Mouse (Mus musculus) forebrain, postnatal 0 days (tissue): ENCODE results near the gene Eps8l1. TPM values are rescaled to one million over a fixed set of nuclear protein-coding genes. Genes with fewer than 3 reads are reported as not detected.
A peak's percentile ranks its signal among the peaks of the same experiment; 100 is the strongest.

Source experiments
- ATAC-seq: fragments of 200-750 bp; cut with Nextera tagmentation; 2 replicates; pipeline ENCODE4 v1.8.0; 2017; ENCODE audit warnings: mild to moderate bottlenecking, moderate library complexity
- DNase-seq: peaks from one replicate; pipeline ENCODE4 v3.0.0-alpha.2; 2015
- H3K27ac ChIP-seq: fragments of 300-500 bp; sonication (generic); 2 replicates; pipeline ENCODE4 v1.5.1; 2014; ENCODE audit warnings: low read depth, mild to moderate bottlenecking, antibody characterized with exemption, low read length, moderate library complexity, mixed read lengths
- H3K27me3 ChIP-seq: fragments of 300-500 bp; sonication (generic); 2 replicates; pipeline ENCODE4 v1.6.1; 2014; ENCODE audit warnings: mild to moderate bottlenecking, low read length, mixed read lengths; ENCODE audit not compliant: insufficient read depth
- H3K36me3 ChIP-seq: fragments of 300-500 bp; sonication (generic); 2 replicates; pipeline ENCODE4 v1.6.1; 2014; ENCODE audit warnings: mild to moderate bottlenecking, moderate library complexity; ENCODE audit not compliant: insufficient read depth
- H3K4me1 ChIP-seq: fragments of 300-500 bp; sonication (generic); 2 replicates; pipeline ENCODE4 v1.6.1; 2014; ENCODE audit warnings: antibody characterized with exemption; ENCODE audit not compliant: insufficient read depth
- H3K4me2 ChIP-seq: fragments of 300-500 bp; sonication (generic); 2 replicates; pipeline ENCODE4 v1.6.1; 2014; ENCODE audit warnings: low read depth, mild to moderate bottlenecking, moderate library complexity
- H3K4me3 ChIP-seq: fragments of 300-500 bp; sonication (generic); 2 replicates; pipeline ENCODE4 v1.5.1; 2014; ENCODE audit warnings: low read depth, low read length, mixed read lengths
- H3K9ac ChIP-seq: fragments of 300-500 bp; sonication (generic); 2 replicates; pipeline ENCODE4 v1.6.1; 2014; ENCODE audit warnings: mild to moderate bottlenecking
- H3K9me3 ChIP-seq: fragments of 300-500 bp; sonication (generic); 2 replicates; pipeline ENCODE4 v1.6.1; 2016; ENCODE audit warnings: low read length
- CTCF ChIP-seq: sonication (generic); IDR thresholded peaks from 2 replicates; pipeline ENCODE4 v1.5.1; 2016; ENCODE audit warnings: antibody characterized with exemption, control low read depth, low read depth
- WGBS: fragments of 180-500 bp; shearing (Covaris S2); extraction: QIAGEN DNeasy Blood & Tissue Kit; methylation state at CpG from one replicate; pipeline ENCODE4 v1.1.7; 2014; 5-methylcytosine and 5-hydroxymethylcytosine counted together
- polyA plus RNA-seq: library from polyadenylated mRNA; unstranded; fragments of >200 nt; fragmentation: Nextera tagmentation; extraction: Ambion mirVana; gene quantifications from 2 replicates; pipeline ENCODE4 v1.2.1, GENCODE M21; 2015
- total RNA-seq: library from RNA; depleted of rRNA; stranded (reverse); fragments of >200 nt; gene quantifications from 2 replicates; pipeline ENCODE4 v1.2.3, GENCODE M21; 2014

Eps8l1 gene
- total and polyA plus RNA-seq, 2 experiments from 2014 or later, result 7.4 to 8.6 TPM

GRCm38 (mm10) chr7:4493991-4494390 is 33.5 kb downstream of the Eps8l1 start:
- DNase-seq, result no peak
- Histone ChIP-seq H3K4me2 (no peak overlapping the region), H3K4me3 (no peak overlapping the region), H3K27me3 (no peaks in the 10 kb centered on the region), H3K27ac (no peak overlapping the region), H3K9ac (no peak overlapping the region), H3K4me1 (0 out of 2 replicates have a peak, but pooled peaks cover 8% of the 10 kb centered on the region), H3K36me3 (peaks cover 40% of the 10 kb centered on the region), H3K9me3 (no peaks in the 10 kb centered on the region)
- 89% methylated on average over 1 of the region's 1 CpGs for WGBS
- TF ChIP-seq CTCF, result no peak
- no peak for ATAC-seq

- Histone ChIP-seq H3K4me1 (peaks cover 19% of the 10 kb centered on the region; the same call in 1 of the 2 replicates), H3K36me3 (peaks cover 28% of the 10 kb centered on the region), H3K9ac (no peak overlapping the region), H3K4me2 (no peak overlapping the region), H3K9me3 (no peaks in the 10 kb centered on the region), H3K27ac (no peak overlapping the region), H3K4me3 (no peak overlapping the region), H3K27me3 (no peaks in the 10 kb centered on the region)
- DNase-seq (no peak), ATAC-seq (no peak)
- TF ChIP-seq CTCF, result no peak
- 95% methylated on average over 3 of the region's 3 CpGs for WGBS
These were observed 36.0 kb downstream of the Eps8l1 start for GRCm38 (mm10) chr7:4496468-4496867.

DNA sequence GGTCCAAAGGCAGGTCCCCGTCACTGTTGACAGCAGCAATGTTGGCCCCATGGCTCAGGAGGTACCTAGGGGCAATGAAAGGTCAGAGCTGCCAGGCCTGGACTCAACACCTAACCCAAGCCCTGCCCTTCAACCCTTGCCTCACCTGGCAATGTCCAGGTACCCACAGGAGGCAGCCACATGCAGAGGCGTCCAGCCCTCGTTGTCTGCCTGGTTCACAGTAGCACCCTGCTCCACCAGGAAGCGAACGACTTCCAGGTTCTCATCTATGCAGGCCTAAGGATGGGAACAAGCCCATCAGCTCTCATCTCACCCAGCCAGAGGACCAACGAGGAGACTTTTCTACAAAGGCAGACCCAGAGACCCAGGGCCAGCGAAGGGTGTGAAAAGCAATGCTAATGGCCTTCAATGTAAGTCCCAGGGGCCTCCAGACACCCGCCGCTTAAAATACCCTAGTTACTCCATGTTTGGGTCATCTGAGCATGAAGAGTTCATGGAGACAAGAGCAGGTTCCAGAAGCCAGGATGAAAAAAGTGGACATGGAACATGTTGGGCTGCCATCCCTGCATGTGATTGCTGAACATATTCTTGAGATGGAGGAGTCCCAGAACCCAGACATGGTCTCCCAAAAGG is 36.9 kb downstream of the Eps8l1 start:
- H3K9me3 ChIP-seq, result no peaks in the 10 kb centered on the region
- no peak overlapping the region for H3K9ac ChIP-seq

GRCm38 (mm10) chr7:4498251-4498650 is 37.8 kb downstream of the Eps8l1 start:
- H3K27ac ChIP-seq, result no peak overlapping the region
- no peaks in the 10 kb centered on the region for H3K9me3 ChIP-seq
- no peak overlapping the region for H3K4me3 ChIP-seq
- 13% methylated on average over 9 of the region's 9 CpGs for WGBS
- TF ChIP-seq CTCF, result no peak
- peaks cover 19% of the 10 kb centered on the region; the same call in 1 of the 2 replicates for H3K4me1 ChIP-seq
- H3K36me3 ChIP-seq, result peaks cover 23% of the 10 kb centered on the region
- no peak for ATAC-seq
- peak; percentile 46 for DNase-seq
- no peaks in the 10 kb centered on the region for H3K27me3 ChIP-seq
- peak overlapping the region; percentile 15; the same call in 1 of the 2 replicates for H3K4me2 ChIP-seq
- H3K9ac ChIP-seq, result no peak overlapping the region

More for the DNA sequence above, 36.9 kb downstream of the Eps8l1 start:
- TF ChIP-seq CTCF, result no peak
- Histone ChIP-seq H3K36me3 (peaks cover 28% of the 10 kb centered on the region), H3K27ac (no peak overlapping the region), H3K4me1 (peaks cover 19% of the 10 kb centered on the region; the same call in 1 of the 2 replicates), H3K4me3 (no peak overlapping the region), H3K27me3 (no peaks in the 10 kb centered on the region), H3K4me2 (no peak overlapping the region)
- no peak for ATAC-seq
- WGBS, result 93% methylated on average over 9 of the region's 9 CpGs
- no peak for DNase-seq

- Histone ChIP-seq H3K9ac (no peak overlapping the region; the same call in 1 of the 2 replicates), H3K9me3 (no peaks in the 10 kb centered on the region), H3K4me3 (no peak overlapping the region), H3K36me3 (peaks cover 22% of the 10 kb centered on the region), H3K4me2 (peak overlapping the region; percentile 69; the same call in 1 of the 2 replicates), H3K27ac (no peak overlapping the region), H3K27me3 (no peaks in the 10 kb centered on the region), H3K4me1 (peaks cover 19% of the 10 kb centered on the region; the same call in 1 of the 2 replicates)
- 89% methylated on average over 4 of the region's 4 CpGs for WGBS
- no peak for TF ChIP-seq CTCF
- ATAC-seq (no peak), DNase-seq (no peak)
These were observed 38.6 kb downstream of the Eps8l1 start for GRCm38 (mm10) chr7:4499034-4499433.

DNA sequence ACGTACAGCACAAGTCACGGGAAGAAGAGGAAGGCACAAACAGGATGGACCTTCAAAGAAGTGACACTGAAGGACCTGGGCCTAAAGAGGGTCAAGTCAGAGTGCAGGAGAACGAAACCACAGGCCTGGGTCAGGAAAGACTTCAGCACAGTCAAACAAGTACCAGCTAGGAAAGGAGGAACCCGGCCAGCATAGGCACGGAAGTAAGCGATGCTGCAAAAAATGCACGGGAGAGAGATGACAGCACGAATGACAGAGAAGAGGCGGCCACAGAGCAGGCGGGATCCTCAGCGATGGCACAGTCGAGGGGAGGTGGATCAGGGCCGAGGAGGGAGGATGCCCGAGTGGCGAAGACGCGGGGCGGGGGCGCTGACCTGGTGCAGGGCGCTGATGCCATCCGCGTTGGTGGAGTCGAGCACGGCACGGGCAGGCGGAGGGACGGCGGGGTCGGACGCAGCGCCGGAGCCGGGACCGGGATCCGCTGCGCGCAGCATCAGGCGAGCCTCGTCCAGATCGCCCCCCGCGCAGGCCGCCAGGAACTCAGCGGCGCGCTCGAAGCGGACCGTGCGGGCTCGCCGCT is 40.5 kb downstream of the Eps8l1 start:
- WGBS, result 3% methylated on average over 44 of the region's 52 CpGs
- no peaks in the 10 kb centered on the region for H3K9me3 ChIP-seq
- H3K4me2 ChIP-seq, result peak overlapping the region; percentile 69
- H3K4me3 ChIP-seq, result peak overlapping the region; percentile 83
- peak overlapping the region; percentile 88 for H3K27ac ChIP-seq
- H3K4me1 ChIP-seq, result peaks cover 19% of the 10 kb centered on the region; the same call in 1 of the 2 replicates
- peaks cover 13% of the 10 kb centered on the region for H3K36me3 ChIP-seq
- no peak for DNase-seq
- no peak for TF ChIP-seq CTCF
- peak overlapping the region; percentile 85 for H3K9ac ChIP-seq
- ATAC-seq, result peak; percentile 34
- no peaks in the 10 kb centered on the region for H3K27me3 ChIP-seq
